Mouse (Mus musculus) embryonic fibroblast, embryonic 13.5 days (primary cell): ENCODE measurements around the gene C3ar1. TPM values are rescaled to one million over a fixed set of nuclear protein-coding genes. Genes with fewer than 3 reads are reported as not detected.

Experiments
- H3K27ac ChIP-seq: 2 replicates; pipeline ENCODE4 v1.5.1; 2012; ENCODE audit warnings: low read length, control low read depth, inconsistent platforms; ENCODE audit not compliant: insufficient read depth
- H3K4me1 ChIP-seq: 2 replicates; pipeline ENCODE4 v1.6.1; 2011; ENCODE audit warnings: low read length; ENCODE audit not compliant: control insufficient read depth, insufficient read depth
- H3K4me3 ChIP-seq: 2 replicates; pipeline ENCODE4 v1.5.1; 2011; ENCODE audit warnings: mild to moderate bottlenecking, control low read depth, low read length; ENCODE audit not compliant: insufficient read depth
- CTCF ChIP-seq: IDR thresholded peaks from 2 replicates; pipeline ENCODE4 v1.5.1; 2011; ENCODE audit warnings: mild to moderate bottlenecking, control low read depth, low read length, moderate library complexity, borderline replicate concordance; ENCODE audit not compliant: insufficient read depth
- POLR2A ChIP-seq: IDR thresholded peaks from 2 replicates; pipeline ENCODE4 v1.6.1; 2011; ENCODE audit warnings: low read depth, mild to moderate bottlenecking, control low read depth, low read length, moderate library complexity
- polyA plus RNA-seq: library from polyadenylated mRNA; stranded (reverse); fragments of >200 nt; gene quantifications from 2 replicates; pipeline ENCODE4 v1.2.4, GENCODE M21; 2011; ENCODE audit warnings: low read depth; ENCODE audit not compliant: missing spikeins, insufficient read length

C3ar1 gene
- polyA plus RNA-seq, 1 experiment = 2.3 TPM

DNA sequence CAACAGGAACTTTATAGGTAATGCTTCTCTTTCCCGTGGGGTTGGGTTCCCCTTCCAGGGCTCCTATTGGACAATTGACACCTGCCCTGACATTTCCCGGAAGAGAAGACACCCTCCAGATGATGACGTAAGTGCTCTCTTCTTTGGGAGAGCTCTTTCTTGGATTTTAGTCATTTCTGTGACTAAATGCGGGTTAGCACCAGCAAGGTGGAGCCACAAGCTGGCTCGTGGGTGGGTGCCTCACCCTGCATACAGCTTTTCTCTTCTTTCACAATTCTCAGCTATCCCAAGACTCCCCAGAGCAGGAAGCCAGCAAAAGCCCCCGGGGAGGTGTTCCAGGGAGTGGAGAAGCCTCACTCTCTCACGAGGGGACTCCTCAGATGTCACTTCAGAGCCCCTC is 23.1 kb downstream of the C3ar1 start:
- Histone ChIP-seq H3K4me1 (no peaks in the 10 kb centered on the region), H3K4me3 (no peak overlapping the region), H3K27ac (no peak overlapping the region)
- TF ChIP-seq POLR2A (no peak), CTCF (no peak)

DNA sequence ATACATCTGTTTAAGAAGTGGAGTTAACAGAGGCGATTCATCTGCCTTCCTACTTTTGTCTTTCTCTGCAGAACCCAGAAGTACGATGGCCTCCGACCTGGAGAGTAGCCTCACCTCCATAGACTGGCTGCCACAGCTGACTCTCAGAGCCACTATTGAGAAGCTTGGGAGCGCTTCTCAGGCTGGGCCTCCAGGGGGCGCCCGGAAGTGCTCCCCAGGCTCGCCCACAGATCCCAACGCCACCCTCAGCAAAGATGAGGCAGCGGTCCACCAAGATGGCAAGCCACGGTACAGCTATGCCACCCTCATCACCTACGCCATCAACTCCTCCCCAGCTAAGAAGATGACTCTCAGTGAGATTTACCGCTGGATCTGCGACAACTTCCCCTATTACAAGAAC is 27.9 kb downstream of the C3ar1 start:
- Histone ChIP-seq H3K4me3 (no peak overlapping the region), H3K4me1 (peaks cover 24% of the 10 kb centered on the region), H3K27ac (no peak overlapping the region)
- TF ChIP-seq POLR2A (no peak), CTCF (0 out of 2 replicates have a peak, but pooled peaks have one; percentile 2)

DNA sequence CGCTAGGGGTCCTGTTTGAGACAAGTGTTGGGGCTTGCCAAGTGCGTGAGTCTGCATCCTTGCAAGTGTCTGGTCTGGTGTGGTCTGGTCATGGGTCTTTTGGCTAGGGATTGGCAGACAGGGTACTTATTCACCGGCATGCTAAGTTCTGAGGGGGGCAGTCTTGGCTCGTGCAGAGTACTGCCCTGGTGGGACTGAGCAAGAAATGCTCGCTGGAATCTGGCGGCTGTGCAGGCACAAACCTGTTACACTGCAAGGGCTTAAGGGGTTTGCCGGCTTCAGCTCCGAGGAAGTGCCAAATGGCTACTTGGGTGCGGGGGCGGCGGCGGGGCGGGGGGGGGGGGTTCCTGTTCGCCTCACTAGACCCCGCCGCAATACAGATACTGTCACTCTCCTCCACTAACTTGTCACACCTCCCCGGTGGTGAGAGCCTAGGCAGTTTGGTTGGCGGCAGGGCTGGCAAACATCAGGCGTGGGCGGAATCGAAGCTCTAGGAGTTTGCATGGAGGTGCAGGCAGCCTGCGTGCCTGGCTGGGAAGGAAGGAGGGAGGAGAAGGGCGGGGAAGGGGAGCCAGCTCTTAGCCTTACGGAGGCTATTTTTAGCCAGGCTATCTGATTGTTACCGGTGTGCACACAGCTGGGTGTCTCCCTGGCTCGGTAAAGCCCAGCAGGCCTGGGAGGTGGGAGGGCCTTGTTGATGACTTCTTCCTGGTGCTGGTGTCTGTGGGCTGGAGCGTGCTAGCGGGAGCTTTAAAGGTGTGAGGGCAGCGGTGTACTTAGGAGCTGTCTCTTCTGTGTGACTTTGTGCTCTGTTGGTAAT is 29.8 kb downstream of the C3ar1 start:
- peak overlapping the region; percentile 39; the same call in 1 of the 2 replicates for H3K27ac ChIP-seq
- TF ChIP-seq CTCF (no peak), POLR2A (0 out of 2 replicates have a peak, but pooled peaks have one; percentile 22)
- peaks cover 24% of the 10 kb centered on the region for H3K4me1 ChIP-seq
- peak overlapping the region; percentile 18 for H3K4me3 ChIP-seq

- peaks cover 27% of the 10 kb centered on the region for H3K4me1 ChIP-seq
- no peak overlapping the region for H3K4me3 ChIP-seq
- no peak for TF ChIP-seq CTCF
- H3K27ac ChIP-seq = no peak overlapping the region
Observed at GRCm38 (mm10) chr6:122825166-122825565, 30.8 kb downstream of the C3ar1 start.

GRCm38 (mm10) chr6:122824086-122824485 is 31.9 kb downstream of the C3ar1 start:
- H3K4me3 ChIP-seq = no peak overlapping the region
- no peak overlapping the region for H3K27ac ChIP-seq
- TF ChIP-seq CTCF (no peak), POLR2A (no peak)
- peaks cover 27% of the 10 kb centered on the region for H3K4me1 ChIP-seq

- TF ChIP-seq CTCF (no peak), POLR2A (no peak)
- Histone ChIP-seq H3K4me1 (peaks cover 26% of the 10 kb centered on the region), H3K27ac (no peak overlapping the region), H3K4me3 (no peak overlapping the region)
Observed at GRCm38 (mm10) chr6:122821822-122822221, 34.1 kb downstream of the C3ar1 start.

DNA sequence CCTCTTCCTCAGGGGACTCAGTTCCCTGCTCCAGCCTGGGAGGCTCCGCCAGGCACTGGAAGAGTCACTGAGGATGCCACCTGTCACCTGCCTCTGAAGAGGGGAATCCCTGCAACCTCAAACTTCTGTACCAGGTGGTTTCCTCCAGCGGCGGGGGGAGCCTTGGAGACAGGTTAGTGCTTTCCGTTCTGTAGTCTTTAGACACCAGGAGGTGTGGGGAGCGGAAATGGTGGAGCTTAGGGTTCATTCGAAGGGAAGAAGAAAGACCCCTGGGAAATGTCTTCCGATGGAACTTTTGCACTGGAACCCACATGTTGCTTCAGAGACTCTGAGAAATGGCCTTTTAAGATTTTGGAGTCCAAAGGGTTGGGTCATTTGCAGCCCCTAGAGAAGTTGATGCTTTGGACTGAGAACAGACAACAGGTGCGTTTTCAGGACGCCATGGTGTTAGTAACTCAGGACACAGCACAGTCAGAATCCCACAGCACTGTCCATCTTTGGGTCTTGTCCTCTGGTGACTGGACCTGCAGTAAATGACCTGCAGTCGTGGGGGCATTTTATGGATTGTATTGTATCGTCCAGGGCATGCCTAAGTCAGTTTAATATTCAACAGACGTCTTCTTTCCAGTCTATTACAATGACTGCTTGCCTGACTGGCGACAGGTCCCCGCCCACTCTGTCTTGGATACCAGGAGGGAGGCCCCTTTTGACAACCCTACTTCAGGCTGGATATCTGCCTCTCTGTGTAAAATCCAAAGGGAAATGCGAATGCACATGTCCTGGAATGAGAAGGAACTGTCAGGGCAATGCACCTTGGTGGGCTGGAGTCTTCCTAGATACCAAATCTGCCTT is 34.9 kb downstream of the C3ar1 start:
- Histone ChIP-seq H3K4me3 (peak overlapping the region; percentile 80), H3K27ac (no peak overlapping the region), H3K4me1 (peaks cover 23% of the 10 kb centered on the region)
- no peak for TF ChIP-seq POLR2A
- TF ChIP-seq CTCF = no peak

- Histone ChIP-seq H3K4me3 (peak overlapping the region; percentile 80), H3K27ac (peak overlapping the region; percentile 24; the same call in 1 of the 2 replicates), H3K4me1 (peaks cover 16% of the 10 kb centered on the region)
- TF ChIP-seq CTCF = no peak
- peak; percentile 42; the same call in 1 of the 2 replicates for TF ChIP-seq POLR2A
Observed at GRCm38 (mm10) chr6:122820071-122820798, 35.7 kb downstream of the C3ar1 start.

- peaks cover 9% of the 10 kb centered on the region for H3K4me1 ChIP-seq
- peak within 1 kb of the TSS; percentile 80 for H3K4me3 ChIP-seq
- TF ChIP-seq CTCF (no peak), POLR2A (peak; percentile 52; the same call in 1 of the 2 replicates)
- peak within 1 kb of the TSS; percentile 39 for H3K27ac ChIP-seq
Observed at GRCm38 (mm10) chr6:122819306-122820070, 36.5 kb downstream of the C3ar1 start, which contains the start of gene Foxj2. TSS of gene Foxj2 (plus strand) at chr6:122819914.
